Mouse (Mus musculus): ENCODE results near the gene Vstm5.
A peak's percentile ranks its signal among the peaks of the same experiment; 100 is the strongest.

DNA sequence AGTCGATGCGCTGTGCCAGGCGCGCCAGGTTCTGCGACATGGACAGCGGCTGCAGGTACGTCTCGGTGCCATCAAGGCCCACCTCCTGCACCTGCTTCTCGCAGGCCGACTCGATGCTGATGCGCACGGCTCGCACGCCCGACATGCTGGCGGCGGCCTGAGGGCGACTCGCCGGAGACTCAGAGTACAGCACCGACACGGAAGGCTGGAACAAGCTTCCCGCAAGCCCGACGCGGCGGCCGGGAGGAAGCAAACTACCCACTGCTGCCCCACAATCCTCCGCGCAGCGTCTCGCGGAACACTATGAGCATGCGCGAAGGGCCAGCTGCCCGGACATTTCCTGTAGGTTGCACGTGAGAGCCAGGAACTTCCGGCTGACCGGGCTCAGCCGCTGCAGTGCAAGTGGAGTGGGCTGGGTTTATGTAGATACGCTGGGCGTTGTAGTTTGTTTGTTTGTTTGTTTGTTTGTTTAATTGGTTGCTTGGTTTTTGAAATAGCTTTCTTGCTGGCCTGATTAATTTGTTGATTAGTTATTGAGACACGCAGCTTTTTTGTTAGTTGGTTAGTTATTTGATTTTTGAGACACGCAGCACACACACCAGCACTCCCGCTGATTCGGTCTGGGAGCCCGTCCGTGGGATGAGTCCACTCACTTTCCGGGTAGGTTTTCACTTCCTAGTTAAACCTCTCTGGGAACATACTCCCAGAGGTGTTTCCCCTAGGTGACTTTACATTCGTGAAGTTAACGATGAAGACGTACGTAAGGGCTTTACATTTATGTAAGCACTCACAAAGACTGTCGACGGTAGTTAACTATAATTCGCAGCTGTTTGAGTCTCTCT lies 41.0 kb downstream of the Vstm5 start, which contains the start of gene Med17:
- no peak for TF ChIP-seq CTCF (IDR thresholded peaks at IDR 0.05; ENCODE audit: insufficient read depth, low read depth, low read length)
- TF ChIP-seq POLR2A (IDR thresholded peaks at IDR 0.05; ENCODE audit: insufficient read depth, low read depth, low read length): peak; percentile 87

Measured in olfactory bulb, adult 2 months (tissue).